Mouse (Mus musculus): ENCODE results near the gene Casd1. TPM values are rescaled to one million over a fixed set of nuclear protein-coding genes. Genes with fewer than 3 reads are reported as not detected.

Gene Casd1
- 33.0 and 44.0 TPM in 2 replicates for polyA plus RNA-seq (2012; rRNA removed)

GRCm38 (mm10) chr6:4600658-4601296 lies at the start of gene Casd1:
TSS of gene Casd1 (plus strand) at chr6:4600839.

Other genes starting within 250 kb of the Casd1 start
- gene Col1a2, start 96.0 kb upstream of the Casd1 start, polyA plus RNA-seq (2012; rRNA removed): 323 and 397 TPM in 2 replicates
- 19.9 and 23.4 TPM in 2 replicates for gene Sgce, start 146.4 kb downstream of the Casd1 start, polyA plus RNA-seq (2012; rRNA removed)
- gene Peg10, start 146.5 kb downstream of the Casd1 start, polyA plus RNA-seq (2012; rRNA removed): 21.7 and 33.6 TPM in 2 replicates